24 mouse cellular contexts compared by ENCODE assay signal in the genomic region with DNA sequence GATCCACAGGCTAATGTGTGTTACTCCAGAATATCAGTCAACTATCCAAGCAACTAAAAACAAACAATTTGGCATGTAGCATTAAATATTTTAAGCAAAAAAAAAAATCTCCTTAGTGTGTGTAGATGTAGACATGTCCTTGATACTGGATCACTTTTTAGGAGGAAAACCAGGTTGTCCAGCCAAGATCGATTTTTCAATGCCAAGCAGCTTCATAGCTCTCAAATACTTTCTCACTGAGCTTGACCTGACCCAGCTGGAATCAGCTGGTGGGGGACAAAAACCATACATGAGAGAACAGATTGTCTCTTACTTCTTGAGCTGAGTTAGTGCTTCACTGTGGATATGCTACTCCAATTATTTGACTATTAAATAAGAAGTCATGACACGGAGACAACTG.
DNase-seq lines count a peak whose midpoint lies in the region; ATAC-seq and TF ChIP-seq lines count a peak whose summit lies in the region.
"Had no signal": no experiment of that assay in that cellular context is flagged by ENCODE, and none has a peak within 500 bp of the region (broad histone marks: within the 10 kb centered on the region; RNA-seq: fewer than 3 reads in every experiment).

No protein-coding gene starts in this region.

- DNase-seq in gastrocnemius, adult 2 months = no peak
- DNase-seq in gastrocnemius, postnatal 10 days = no peak
- peak; percentile 3 for DNase-seq in kidney, postnatal 14 days
- DNase-seq in kidney, adult 18-20 months = no peak
- DNase-seq in heart, postnatal 10 days = peak; percentile 9 to 36
- DNase-seq in lung, postnatal 25 days (ENCODE audit: low spot score) = peak; percentile 59
- no peak for DNase-seq in forebrain, embryonic 14.5 days (ENCODE audit: low spot score)
- DNase-seq: adrenal gland, adult 8-10 months; cerebellum, adult 11 months; cerebellum, postnatal 36 days; gastrocnemius, postnatal 14 days; layer of hippocampus, adult 9-11 months; liver; right cerebral cortex, postnatal 25 days; thymus, postnatal 25 days had no signal

- no peaks in the 10 kb centered on the region for H3K4me1 ChIP-seq in forebrain, embryonic 14.5 days (ENCODE audit: control insufficient read depth, insufficient read depth, low read length)
- H3K4me1 ChIP-seq: hindbrain, embryonic 15.5 days; neural tube, embryonic 12.5 days had no signal

- no peak for ATAC-seq in CD4-positive, CD25-positive, alpha-beta regulatory T cell, adult 4 months
- ATAC-seq in forebrain, embryonic 14.5 days = no peak
- ATAC-seq: forebrain, embryonic 16.5 days; intestine, embryonic 16.5 days had no signal

- 99% methylated on average over 2 of the region's 2 CpGs for WGBS in forebrain, embryonic 14.5 days

- H3K27ac ChIP-seq in gastrocnemius, adult 2 months = peak overlapping the region; percentile 43; the same call in 1 of the 2 replicates
- H3K27ac ChIP-seq in forebrain, embryonic 14.5 days (ENCODE audit: low read depth, low read length) = no peak overlapping the region
- H3K27ac ChIP-seq: hindbrain, embryonic 15.5 days; macrophage; neural tube, embryonic 12.5 days; stomach, postnatal 0 days had no signal

- H3K4me2 ChIP-seq in forebrain, embryonic 14.5 days (ENCODE audit: low read length) = no peak overlapping the region
- H3K4me2 ChIP-seq: hindbrain, embryonic 15.5 days; midbrain, embryonic 11.5 days; neural tube, embryonic 12.5 days had no signal

- no peaks in the 10 kb centered on the region for H3K27me3 ChIP-seq in forebrain, embryonic 14.5 days (replicated peaks; ENCODE audit: control insufficient read depth, insufficient read depth, low read length)
- H3K27me3 ChIP-seq: hindbrain, embryonic 15.5 days; neural tube, embryonic 12.5 days had no signal

- H3K36me3 ChIP-seq in forebrain, embryonic 14.5 days (ENCODE audit: control insufficient read depth, insufficient read depth, low read length) = no peaks in the 10 kb centered on the region
- H3K36me3 ChIP-seq: hindbrain, embryonic 15.5 days; neural tube, embryonic 12.5 days had no signal

- no peak overlapping the region for H3K9ac ChIP-seq in forebrain, embryonic 14.5 days (ENCODE audit: low read length)
- H3K9ac ChIP-seq: hindbrain, embryonic 15.5 days; neural tube, embryonic 12.5 days had no signal

- intact Hi-C loops in gastrocnemius, adult 2 months (cut with DNase I) = no loop called here
- intact Hi-C loops in heart, postnatal 10 days (cut with DNase I) = no loop called here

- no peaks in the 10 kb centered on the region for H3K9me3 ChIP-seq in forebrain, embryonic 14.5 days (replicated peaks; ENCODE audit: control insufficient read depth, low read length)
- H3K9me3 ChIP-seq: hindbrain, embryonic 15.5 days; neural tube, embryonic 12.5 days had no signal

- H3K4me3 ChIP-seq in gastrocnemius, adult 2 months = no peak overlapping the region
- H3K4me3 ChIP-seq in forebrain, embryonic 14.5 days (ENCODE audit: low read depth, low read length) = no peak overlapping the region
- H3K4me3 ChIP-seq: erythroblast, embryonic 14.5 days; hindbrain, embryonic 15.5 days; neural tube, embryonic 12.5 days had no signal

- no peak for TF ChIP-seq CTCF in gastrocnemius, adult 2 months (IDR thresholded peaks at IDR 0.05)

Comparison
In these comparisons a context has a peak if more than half of its experiments do, and no peak if none do; other contexts are left out.
1. DNase-seq: peak in kidney, postnatal 14 days (single experiment), heart, postnatal 10 days (2 of 2) and lung, postnatal 25 days (single experiment); none in gastrocnemius, adult 2 months (single experiment), gastrocnemius, postnatal 10 days (single experiment), kidney, adult 18-20 months (single experiment) and forebrain, embryonic 14.5 days (single experiment).